Comparison of ENCODE assay signal across 25 mouse cellular contexts in the genomic region with DNA sequence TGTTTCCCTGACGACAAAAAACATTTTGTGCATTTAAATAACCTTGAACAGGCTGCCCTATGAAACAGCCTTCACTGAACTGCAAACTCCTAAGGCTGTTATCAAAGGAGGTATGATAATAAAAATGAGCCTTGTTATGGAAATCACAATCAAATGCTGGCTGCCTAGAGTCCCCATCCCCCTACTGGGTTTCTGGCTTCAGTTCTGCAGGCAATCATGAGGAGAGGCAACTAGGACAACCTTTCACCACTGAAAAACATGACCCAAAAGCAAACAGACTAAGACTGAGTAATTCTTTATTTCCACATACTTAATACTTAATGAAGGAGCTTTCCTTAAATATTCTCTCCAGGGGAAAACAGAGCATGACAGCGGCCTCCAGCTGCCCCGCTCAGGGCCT. TPM values are rescaled to one million over a fixed set of nuclear protein-coding genes. Genes with fewer than 3 reads are reported as not detected.
A peak's percentile ranks its signal among the peaks of the same experiment; 100 is the strongest.
DNase-seq lines count a peak whose midpoint lies in the region; ATAC-seq lines count a peak whose summit lies in the region.
"Had no signal": no experiment of that assay in that cellular context is flagged by ENCODE, and none has a peak within 500 bp of the region (broad histone marks: within the 10 kb centered on the region; RNA-seq: fewer than 3 reads in every experiment).

No protein-coding gene starts in this region.

- H3K27ac ChIP-seq in midbrain, embryonic 11.5 days (ENCODE audit: low read depth, low read length), result no peak overlapping the region
- no peak overlapping the region for H3K27ac ChIP-seq in midbrain, embryonic 13.5 days
- H3K27ac ChIP-seq in brown adipose tissue, adult 24 weeks (replicated peaks; ENCODE audit: low read depth, low read length), result peak overlapping the region; percentile 15; the same call in 1 of the 2 replicates
- H3K27ac ChIP-seq: forebrain, embryonic 10.5 days; forebrain, embryonic 13.5 days; heart, adult 2 months; hindbrain, embryonic 12.5 days; hindbrain, embryonic 15.5 days had no signal

- no peaks in the 10 kb centered on the region for H3K9me3 ChIP-seq in midbrain, embryonic 11.5 days (ENCODE audit: control insufficient read depth, low read length)
- H3K9me3 ChIP-seq in midbrain, embryonic 13.5 days, result no peaks in the 10 kb centered on the region
- H3K9me3 ChIP-seq: forebrain, embryonic 10.5 days; forebrain, embryonic 13.5 days; G1E; hindbrain, embryonic 12.5 days; hindbrain, embryonic 15.5 days had no signal

- no peak for ATAC-seq in midbrain, embryonic 11.5 days (ENCODE audit: low FRiP score)
- ATAC-seq in midbrain, embryonic 13.5 days, result no peak
- ATAC-seq: forebrain, embryonic 13.5 days; forebrain, embryonic 16.5 days had no signal

- DNase-seq in adrenal gland, postnatal 14 days, result peak; percentile 41
- DNase-seq in adrenal gland, adult 18-20 months (ENCODE audit: low spot score in 2 of 2), result no peak
- peak; percentile 54 for DNase-seq in midbrain, embryonic 11.5 days (ENCODE audit: low spot score, missing footprints)
- peak; percentile 4 for DNase-seq in MN1 (ENCODE audit: low spot score)
- no peak for DNase-seq in heart, adult 8-10 months (ENCODE audit: low spot score)
- DNase-seq: adrenal gland, postnatal 25 days; B cell, adult 2 months; cerebellum, adult 11 months; cerebellum, adult 8-10 months; cerebellum, postnatal 10 days; cerebellum, postnatal 36 days; embryo, embryonic 11 days; gastrocnemius, postnatal 10 days; gastrocnemius, postnatal 36 days; heart, adult 2 months had no signal

- H3K36me3 ChIP-seq in midbrain, embryonic 11.5 days (ENCODE audit: control insufficient read depth, insufficient read depth, low read length), result peaks cover 5% of the 10 kb centered on the region; the same call in 1 of the 2 replicates
- H3K36me3 ChIP-seq in midbrain, embryonic 13.5 days, result peaks cover 38% of the 10 kb centered on the region

- H3K4me2 ChIP-seq in midbrain, embryonic 11.5 days, result no peak overlapping the region
- H3K4me2 ChIP-seq in midbrain, embryonic 13.5 days (replicated peaks), result no peak overlapping the region
- H3K4me2 ChIP-seq: forebrain, embryonic 13.5 days; heart, embryonic 11.5 days; hindbrain, embryonic 12.5 days; hindbrain, embryonic 15.5 days had no signal

- H3K27me3 ChIP-seq in midbrain, embryonic 11.5 days (ENCODE audit: control insufficient read depth, insufficient read depth, low read length), result no peaks in the 10 kb centered on the region
- H3K27me3 ChIP-seq in midbrain, embryonic 13.5 days, result no peaks in the 10 kb centered on the region
- H3K27me3 ChIP-seq: CH12.LX; forebrain, embryonic 13.5 days; hindbrain, embryonic 12.5 days; hindbrain, embryonic 15.5 days had no signal

- H3K4me3 ChIP-seq in midbrain, embryonic 11.5 days (ENCODE audit: low read depth, low read length), result no peak overlapping the region
- H3K4me3 ChIP-seq in midbrain, embryonic 13.5 days (replicated peaks), result no peak overlapping the region
- no peak overlapping the region for H3K4me3 ChIP-seq in brown adipose tissue, adult 24 weeks (ENCODE audit: insufficient read depth, low read depth, low read length)
- H3K4me3 ChIP-seq: forebrain, embryonic 10.5 days; forebrain, embryonic 13.5 days; heart, adult 2 months; hindbrain, embryonic 12.5 days; hindbrain, embryonic 15.5 days had no signal

- WGBS in midbrain, embryonic 11.5 days, result 96% methylated on average over 1 of the region's 3 CpGs
- WGBS in midbrain, embryonic 13.5 days, result 98% methylated on average over 2 of the region's 3 CpGs

- H3K4me1 ChIP-seq in midbrain, embryonic 11.5 days (ENCODE audit: control insufficient read depth, insufficient read depth, low read length), result peaks cover 3% of the 10 kb centered on the region
- peaks cover 9% of the 10 kb centered on the region for H3K4me1 ChIP-seq in midbrain, embryonic 13.5 days (replicated peaks)
- no peaks in the 10 kb centered on the region; the same call in 1 of the 2 replicates for H3K4me1 ChIP-seq in brown adipose tissue, adult 24 weeks (ENCODE audit: control insufficient read depth, insufficient read depth, insufficient read length, low read length)

- no peak overlapping the region for H3K9ac ChIP-seq in midbrain, embryonic 11.5 days (ENCODE audit: low read length)
- H3K9ac ChIP-seq in midbrain, embryonic 13.5 days (replicated peaks), result no peak overlapping the region
- H3K9ac ChIP-seq: forebrain, embryonic 13.5 days; hindbrain, embryonic 12.5 days; hindbrain, embryonic 15.5 days had no signal

RNA-seq across cellular contexts. Expression of a gene that starts 5.6 kb away (rescaled TPM):
- total RNA-seq in adrenal gland, postnatal 14 days (2021), result 317 and 335 TPM in 2 replicates
- total RNA-seq in adrenal gland, adult 18-20 months (2021), result 100 to 1,000 TPM; 244 to 304 TPM
- 301 and 315 TPM in 2 replicates for polyA plus RNA-seq in midbrain, embryonic 11.5 days (2014; fragmentation: Nextera tagmentation; extraction: Ambion mirVana)
- 394 TPM in 2 replicates for polyA plus RNA-seq in midbrain, embryonic 13.5 days (2015; fragmentation: Nextera tagmentation; extraction: Ambion mirVana)
- polyA plus RNA-seq in brown adipose tissue, adult 24 weeks (2012; ENCODE audit: insufficient read depth, insufficient read length, missing spikeins), result 1,258 and 1,341 TPM in 2 replicates
- 100 to 1,000 TPM; 391 to 483 (median 438) TPM for total RNA-seq in heart, adult 8-10 months (2022)

RNA-seq across cellular contexts. Expression of a gene that starts 28.3 kb away (rescaled TPM):
- total RNA-seq in adrenal gland, postnatal 14 days (2021), result 193 and 200 TPM in 2 replicates
- 100 to 1,000 TPM; 108 to 123 TPM for total RNA-seq in adrenal gland, adult 18-20 months (2021)
- 74.6 and 78.0 TPM in 2 replicates for polyA plus RNA-seq in midbrain, embryonic 11.5 days (2014; fragmentation: Nextera tagmentation; extraction: Ambion mirVana)
- 74.9 and 75.4 TPM in 2 replicates for polyA plus RNA-seq in midbrain, embryonic 13.5 days (2015; fragmentation: Nextera tagmentation; extraction: Ambion mirVana)
- 74.3 and 90.1 TPM in 2 replicates for polyA plus RNA-seq in brown adipose tissue, adult 24 weeks (2012; ENCODE audit: insufficient read depth, insufficient read length, missing spikeins)
- 100 to 1,000 TPM; 223 to 243 (median 241) TPM for total RNA-seq in heart, adult 8-10 months (2022)

RNA-seq across cellular contexts. Expression of a gene that starts 37.7 kb away (rescaled TPM):
- 60.3 and 66.4 TPM in 2 replicates for total RNA-seq in adrenal gland, postnatal 14 days (2021)
- 10 to 100 TPM; 76.4 to 78.7 TPM for total RNA-seq in adrenal gland, adult 18-20 months (2021)
- 108 and 120 TPM in 2 replicates for polyA plus RNA-seq in midbrain, embryonic 11.5 days (2014; fragmentation: Nextera tagmentation; extraction: Ambion mirVana)
- polyA plus RNA-seq in midbrain, embryonic 13.5 days (2015; fragmentation: Nextera tagmentation; extraction: Ambion mirVana), result 91.2 and 93.4 TPM in 2 replicates
- 41.9 and 46.0 TPM in 2 replicates for polyA plus RNA-seq in brown adipose tissue, adult 24 weeks (2012; ENCODE audit: insufficient read depth, insufficient read length, missing spikeins)
- 10 to 100 TPM; 19.4 to 28.8 (median 24.9) TPM for total RNA-seq in heart, adult 8-10 months (2022)

Comparison
In these comparisons a context has a peak if more than half of its experiments do, and no peak if none do; other contexts are left out.
1. DNase-seq: peak in adrenal gland, postnatal 14 days (single experiment), midbrain, embryonic 11.5 days (single experiment) and MN1 (single experiment); none in adrenal gland, adult 18-20 months (0 of 2) and heart, adult 8-10 months (single experiment).